Mouse (Mus musculus): ENCODE results near the gene Ablim1. TPM values are rescaled to one million over a fixed set of nuclear protein-coding genes. Genes with fewer than 3 reads are reported as not detected.

Ablim1 gene
- total and polyA plus RNA-seq, 2 experiments from 2014 or later = 47.8 to 76.9 TPM

GRCm38 (mm10) chr19:57039258-57039657, 275.5 kb downstream of the Ablim1 start:
- 69% methylated on average over 6 of the region's 6 CpGs for WGBS
- H3K4me2 ChIP-seq (ENCODE audit: low read depth) = no peak overlapping the region
- H3K4me1 ChIP-seq (ENCODE audit: insufficient read depth) = no peaks in the 10 kb centered on the region
- H3K27ac ChIP-seq (ENCODE audit: low read depth, low read length) = no peak overlapping the region
- no peaks in the 10 kb centered on the region for H3K9me3 ChIP-seq (ENCODE audit: low read length)
- H3K4me3 ChIP-seq (ENCODE audit: low read depth, low read length) = no peak overlapping the region
- H3K27me3 ChIP-seq (ENCODE audit: insufficient read depth, low read length) = no peaks in the 10 kb centered on the region
- TF ChIP-seq CTCF (IDR thresholded peaks at IDR 0.05; ENCODE audit: low read depth) = peak; percentile 73
- H3K9ac ChIP-seq = no peak overlapping the region
- ATAC-seq = peak; percentile 48; the same call in 1 of the 2 replicates
- DNase-seq = peak; percentile 56
- H3K36me3 ChIP-seq (ENCODE audit: insufficient read depth) = peaks cover 39% of the 10 kb centered on the region

- Histone ChIP-seq H3K27me3 (ENCODE audit: insufficient read depth, low read length) (no peaks in the 10 kb centered on the region), H3K4me1 (ENCODE audit: insufficient read depth) (no peaks in the 10 kb centered on the region), H3K4me3 (ENCODE audit: low read depth, low read length) (no peak overlapping the region), H3K4me2 (ENCODE audit: low read depth) (no peak overlapping the region), H3K27ac (ENCODE audit: low read depth, low read length) (no peak overlapping the region), H3K9me3 (ENCODE audit: low read length) (no peaks in the 10 kb centered on the region), H3K36me3 (ENCODE audit: insufficient read depth) (peaks cover 29% of the 10 kb centered on the region), H3K9ac (no peak overlapping the region)
- 82% methylated on average over 15 of the region's 15 CpGs for WGBS
- ATAC-seq = no peak
- no peak for DNase-seq
- TF ChIP-seq CTCF (IDR thresholded peaks at IDR 0.05; ENCODE audit: low read depth) = no peak
Measured at GRCm38 (mm10) chr19:57036860-57037259, 277.9 kb downstream of the Ablim1 start.

GRCm38 (mm10) chr19:57031582-57031981, 283.1 kb downstream of the Ablim1 start:
- peak; percentile 40 for DNase-seq
- 68% methylated on average over 4 of the region's 4 CpGs for WGBS
- Histone ChIP-seq H3K4me2 (ENCODE audit: low read depth) (no peak overlapping the region), H3K27me3 (ENCODE audit: insufficient read depth, low read length) (no peaks in the 10 kb centered on the region), H3K9ac (no peak overlapping the region), H3K36me3 (ENCODE audit: insufficient read depth) (peaks cover 7% of the 10 kb centered on the region; the same call in 1 of the 2 replicates), H3K4me1 (ENCODE audit: insufficient read depth) (no peaks in the 10 kb centered on the region), H3K9me3 (ENCODE audit: low read length) (0 out of 2 replicates have a peak, but pooled peaks cover 4% of the 10 kb centered on the region), H3K4me3 (ENCODE audit: low read depth, low read length) (no peak overlapping the region), H3K27ac (ENCODE audit: low read depth, low read length) (no peak overlapping the region)
- peak; percentile 71 for TF ChIP-seq CTCF (IDR thresholded peaks at IDR 0.05; ENCODE audit: low read depth)
- ATAC-seq = no peak; the same call in 1 of the 2 replicates

- DNase-seq (no peak), ATAC-seq (no peak)
- WGBS = 95% methylated on average over 6 of the region's 6 CpGs
- Histone ChIP-seq H3K9ac (no peak overlapping the region), H3K4me1 (ENCODE audit: insufficient read depth) (no peaks in the 10 kb centered on the region), H3K27me3 (ENCODE audit: insufficient read depth, low read length) (no peaks in the 10 kb centered on the region), H3K36me3 (ENCODE audit: insufficient read depth) (0 out of 2 replicates have a peak, but pooled peaks cover 1% of the 10 kb centered on the region), H3K4me3 (ENCODE audit: low read depth, low read length) (no peak overlapping the region), H3K9me3 (ENCODE audit: low read length) (0 out of 2 replicates have a peak, but pooled peaks cover 4% of the 10 kb centered on the region), H3K27ac (ENCODE audit: low read depth, low read length) (no peak overlapping the region), H3K4me2 (ENCODE audit: low read depth) (no peak overlapping the region)
- TF ChIP-seq CTCF (IDR thresholded peaks at IDR 0.05; ENCODE audit: low read depth) = no peak
Measured at GRCm38 (mm10) chr19:57029461-57029860, 285.3 kb downstream of the Ablim1 start.

- Histone ChIP-seq H3K4me3 (ENCODE audit: low read depth, low read length) (no peak overlapping the region), H3K4me2 (ENCODE audit: low read depth) (no peak overlapping the region), H3K9ac (no peak overlapping the region), H3K9me3 (ENCODE audit: low read length) (0 out of 2 replicates have a peak, but pooled peaks cover 4% of the 10 kb centered on the region), H3K27me3 (ENCODE audit: insufficient read depth, low read length) (no peaks in the 10 kb centered on the region), H3K27ac (ENCODE audit: low read depth, low read length) (no peak overlapping the region), H3K36me3 (ENCODE audit: insufficient read depth) (no peaks in the 10 kb centered on the region), H3K4me1 (ENCODE audit: insufficient read depth) (no peaks in the 10 kb centered on the region)
- WGBS = 33% methylated on average over 8 of the region's 8 CpGs
- no peak for DNase-seq
- no peak for TF ChIP-seq CTCF (IDR thresholded peaks at IDR 0.05; ENCODE audit: low read depth)
- 0 out of 2 replicates have a peak, but pooled peaks have one; percentile 19 for ATAC-seq
Measured at GRCm38 (mm10) chr19:57028327-57029179, 286.2 kb downstream of the Ablim1 start.

GRCm38 (mm10) chr19:57026501-57026900, 288.2 kb downstream of the Ablim1 start:
- no peaks in the 10 kb centered on the region for H3K36me3 ChIP-seq (ENCODE audit: insufficient read depth)
- H3K4me3 ChIP-seq (ENCODE audit: low read depth, low read length) = no peak overlapping the region
- H3K9me3 ChIP-seq (ENCODE audit: low read length) = 0 out of 2 replicates have a peak, but pooled peaks cover 4% of the 10 kb centered on the region
- no peak for ATAC-seq
- 83% methylated on average over 4 of the region's 4 CpGs for WGBS
- no peaks in the 10 kb centered on the region for H3K27me3 ChIP-seq (ENCODE audit: insufficient read depth, low read length)
- no peak overlapping the region for H3K9ac ChIP-seq
- H3K4me1 ChIP-seq (ENCODE audit: insufficient read depth) = no peaks in the 10 kb centered on the region
- H3K27ac ChIP-seq (ENCODE audit: low read depth, low read length) = no peak overlapping the region
- H3K4me2 ChIP-seq (ENCODE audit: low read depth) = no peak overlapping the region
- no peak for DNase-seq
- TF ChIP-seq CTCF (IDR thresholded peaks at IDR 0.05; ENCODE audit: low read depth) = no peak

GRCm38 (mm10) chr19:57017785-57018179, 296.9 kb downstream of the Ablim1 start:
- no peak for TF ChIP-seq CTCF (IDR thresholded peaks at IDR 0.05; ENCODE audit: low read depth)
- H3K9ac ChIP-seq = no peak overlapping the region
- no peaks in the 10 kb centered on the region for H3K36me3 ChIP-seq (ENCODE audit: insufficient read depth)
- no peak overlapping the region for H3K4me3 ChIP-seq (ENCODE audit: low read depth, low read length)
- no peaks in the 10 kb centered on the region for H3K4me1 ChIP-seq (ENCODE audit: insufficient read depth)
- DNase-seq (no peak), ATAC-seq (no peak)
- no peak overlapping the region for H3K27ac ChIP-seq (ENCODE audit: low read depth, low read length)
- H3K4me2 ChIP-seq (ENCODE audit: low read depth) = no peak overlapping the region
- H3K9me3 ChIP-seq (ENCODE audit: low read length) = no peaks in the 10 kb centered on the region
- no peaks in the 10 kb centered on the region for H3K27me3 ChIP-seq (ENCODE audit: insufficient read depth, low read length)
- 81% methylated on average over 8 of the region's 8 CpGs for WGBS

Data from forebrain, postnatal 0 days (tissue).